Mouse (Mus musculus) midbrain, postnatal 0 days (tissue): ENCODE results near the gene Ndufs5. TPM values are rescaled to one million over a fixed set of nuclear protein-coding genes. Genes with fewer than 3 reads are reported as not detected.

ENCODE experiments used
- ATAC-seq: fragments of 200-750 bp; cut with Nextera tagmentation; 2 replicates; pipeline ENCODE4 v1.8.0; 2017; ENCODE audit warnings: moderate number of reproducible peaks, mild to moderate bottlenecking, moderate TSS enrichment, moderate library complexity; ENCODE audit not compliant: low FRiP score
- DNase-seq: peaks from one replicate; pipeline ENCODE4 v3.0.0-alpha.2; 2015; ENCODE audit warnings: low spot score
- H3K27ac ChIP-seq: fragments of 300-500 bp; sonication (generic); 2 replicates; pipeline ENCODE4 v1.5.1; 2014; ENCODE audit warnings: low read depth, mild to moderate bottlenecking, low read length, mixed read lengths
- H3K27me3 ChIP-seq: fragments of 300-500 bp; sonication (generic); 2 replicates; pipeline ENCODE4 v1.6.1; 2014; ENCODE audit warnings: low read length, control low read depth, mixed read lengths; ENCODE audit not compliant: insufficient read depth
- H3K36me3 ChIP-seq: fragments of 300-500 bp; sonication (generic); 2 replicates; pipeline ENCODE4 v1.6.1; 2014; ENCODE audit warnings: low read length, control low read depth, mixed read lengths; ENCODE audit not compliant: insufficient read depth
- H3K4me1 ChIP-seq: fragments of 300-500 bp; sonication (generic); 2 replicates; pipeline ENCODE4 v1.6.1; 2014; ENCODE audit warnings: mild to moderate bottlenecking, control low read depth, antibody characterized with exemption, low read length, mixed read lengths; ENCODE audit not compliant: insufficient read depth
- H3K4me2 ChIP-seq: fragments of 300-500 bp; sonication (generic); 2 replicates; pipeline ENCODE4 v1.6.1; 2014; ENCODE audit warnings: low read depth, mild to moderate bottlenecking, low read length, mixed read lengths; ENCODE audit not compliant: poor library complexity, severe bottlenecking
- H3K4me3 ChIP-seq: fragments of 300-500 bp; sonication (generic); 2 replicates; pipeline ENCODE4 v1.5.1; 2014; ENCODE audit warnings: low read depth, mild to moderate bottlenecking, low read length, moderate library complexity
- H3K9ac ChIP-seq: fragments of 300-500 bp; sonication (generic); replicated peaks from 2 replicates; pipeline ENCODE4 v1.6.1; 2014; ENCODE audit warnings: mild to moderate bottlenecking, low read length, moderate library complexity, mixed read lengths; ENCODE audit not compliant: poor library complexity, severe bottlenecking
- H3K9me3 ChIP-seq: fragments of 300-500 bp; sonication (generic); 2 replicates; pipeline ENCODE4 v1.6.1; 2016; ENCODE audit warnings: low read length, control low read depth
- CTCF ChIP-seq: IDR thresholded peaks from 2 replicates; pipeline ENCODE4 v1.5.1; 2016; ENCODE audit warnings: antibody characterized with exemption, mild to moderate bottlenecking
- WGBS: fragments of 180-500 bp; shearing (Covaris S2); extraction: QIAGEN DNeasy Blood & Tissue Kit; methylation state at CpG from one replicate; pipeline ENCODE4 v1.1.7; 2014; 5-methylcytosine and 5-hydroxymethylcytosine counted together
- polyA plus RNA-seq: library from polyadenylated mRNA; unstranded; fragments of >200 nt; fragmentation: Nextera tagmentation; extraction: Ambion mirVana; gene quantifications from 2 replicates; pipeline ENCODE4 v1.2.1, GENCODE M21; 2015
- total RNA-seq: library from RNA; depleted of rRNA; stranded (reverse); fragments of >200 nt; gene quantifications from 2 replicates; pipeline ENCODE4 v1.2.3, GENCODE M21; 2014; rRNA removed

Gene Ndufs5
- total and polyA plus RNA-seq, 2 experiments from 2014 or later = 141 to 588 TPM

- Histone ChIP-seq H3K9me3 (no peaks in the 10 kb centered on the region), H3K27ac (peak overlapping the region; percentile 96), H3K4me3 (peak overlapping the region; percentile 64; the same call in 1 of the 2 replicates), H3K4me1 (peaks cover 19% of the 10 kb centered on the region), H3K9ac (peak overlapping the region; percentile 91; the same call in 1 of the 2 replicates), H3K36me3 (peaks cover 5% of the 10 kb centered on the region; the same call in 1 of the 2 replicates), H3K27me3 (no peaks in the 10 kb centered on the region), H3K4me2 (peak overlapping the region; percentile 90)
- no peak for ATAC-seq
- no peak for TF ChIP-seq CTCF
- DNase-seq = no peak
- 28% methylated on average over 11 of the region's 11 CpGs for WGBS
These were observed 52.2 kb downstream of the Ndufs5 start for GRCm38 (mm10) chr4:123665681-123666278.

- WGBS = under 1% methylated on average over 54 of the region's 58 CpGs
- Histone ChIP-seq H3K4me1 (peaks cover 15% of the 10 kb centered on the region), H3K27ac (peak overlapping the region; percentile 96), H3K27me3 (no peaks in the 10 kb centered on the region), H3K4me3 (peak overlapping the region; percentile 64), H3K9me3 (no peaks in the 10 kb centered on the region), H3K9ac (peak overlapping the region; percentile 91), H3K4me2 (peak overlapping the region; percentile 90), H3K36me3 (0 out of 2 replicates have a peak, but pooled peaks cover 3% of the 10 kb centered on the region)
- peak; percentile 9; the same call in 1 of the 2 replicates for ATAC-seq
- no peak for TF ChIP-seq CTCF
- peak; percentile 43 for DNase-seq
These were observed 52.9 kb downstream of the Ndufs5 start for GRCm38 (mm10) chr4:123664951-123665661.

GRCm38 (mm10) chr4:123664021-123664950, 53.7 kb downstream of the Ndufs5 start:
- DNase-seq (peak; percentile 63), ATAC-seq (peak; percentile 45)
- TF ChIP-seq CTCF = no peak
- Histone ChIP-seq H3K36me3 (0 out of 2 replicates have a peak, but pooled peaks cover 3% of the 10 kb centered on the region), H3K27me3 (no peaks in the 10 kb centered on the region), H3K9me3 (no peaks in the 10 kb centered on the region), H3K4me2 (peak overlapping the region; percentile 90), H3K4me3 (peak overlapping the region; percentile 64), H3K27ac (peak overlapping the region; percentile 96), H3K4me1 (peaks cover 15% of the 10 kb centered on the region), H3K9ac (peak overlapping the region; percentile 91)
- under 1% methylated on average over 60 of the region's 125 CpGs for WGBS

GRCm38 (mm10) chr4:123663688-123663965, 54.4 kb downstream of the Ndufs5 start:
- Histone ChIP-seq H3K4me1 (peaks cover 15% of the 10 kb centered on the region), H3K27ac (peak overlapping the region; percentile 96), H3K4me2 (peak overlapping the region; percentile 90), H3K9ac (peak overlapping the region; percentile 91), H3K9me3 (no peaks in the 10 kb centered on the region), H3K36me3 (0 out of 2 replicates have a peak, but pooled peaks cover 3% of the 10 kb centered on the region), H3K4me3 (peak overlapping the region; percentile 64), H3K27me3 (no peaks in the 10 kb centered on the region)
- 4% methylated on average over 12 of the region's 12 CpGs for WGBS
- DNase-seq = peak; percentile 44
- no peak for TF ChIP-seq CTCF
- ATAC-seq = no peak

- ATAC-seq (no peak), DNase-seq (no peak)
- H3K27me3 ChIP-seq = no peaks in the 10 kb centered on the region
- WGBS = 9% methylated on average over 15 of the region's 15 CpGs
- H3K36me3 ChIP-seq = 0 out of 2 replicates have a peak, but pooled peaks cover 3% of the 10 kb centered on the region
- H3K4me2 ChIP-seq = peak overlapping the region; percentile 90
- peak overlapping the region; percentile 91 for H3K9ac ChIP-seq
- no peak for TF ChIP-seq CTCF
- H3K4me1 ChIP-seq = peaks cover 15% of the 10 kb centered on the region
- peak overlapping the region; percentile 64 for H3K4me3 ChIP-seq
- H3K27ac ChIP-seq = peak overlapping the region; percentile 96
- H3K9me3 ChIP-seq = no peaks in the 10 kb centered on the region
These were observed 54.9 kb downstream of the Ndufs5 start for GRCm38 (mm10) chr4:123662914-123663687.

Other genes starting within 250 kb of the Ndufs5 start
- 338 and 390 TPM in 2 replicates for gene Macf1, start 33.8 kb downstream of the Ndufs5 start, total RNA-seq
- 59.7 and 73.3 TPM in 2 replicates for gene Macf1, start 33.8 kb downstream of the Ndufs5 start, polyA plus RNA-seq
- 60.5 and 72.6 TPM in 2 replicates for gene Akirin1, start 32.1 kb upstream of the Ndufs5 start, total RNA-seq
- 80.2 and 91.5 TPM in 2 replicates for gene Akirin1, start 32.1 kb upstream of the Ndufs5 start, polyA plus RNA-seq
- gene Rhbdl2, start 69.7 kb upstream of the Ndufs5 start, total RNA-seq = 1.2 and 2.2 TPM in 2 replicates
- 1.4 and 1.5 TPM in 2 replicates for gene Rhbdl2, start 69.7 kb upstream of the Ndufs5 start, polyA plus RNA-seq
- gene 4933427I04Rik, start 141.5 kb upstream of the Ndufs5 start, total RNA-seq = not detected in 2 replicates
- 0.06 TPM in 1 of 2 replicates, not detected in the other for gene 4933427I04Rik, start 141.5 kb upstream of the Ndufs5 start, polyA plus RNA-seq
- gene Mycbp, start 186.6 kb upstream of the Ndufs5 start, total RNA-seq = 6.7 and 6.8 TPM in 2 replicates
- gene Mycbp, start 186.6 kb upstream of the Ndufs5 start, polyA plus RNA-seq = 34.9 and 46.6 TPM in 2 replicates
- 38.1 and 55.7 TPM in 2 replicates for gene Rragc, start 199.2 kb upstream of the Ndufs5 start, total RNA-seq
- 39.3 and 41.9 TPM in 2 replicates for gene Rragc, start 199.2 kb upstream of the Ndufs5 start, polyA plus RNA-seq
- not detected in 2 replicates for gene 4930535I16Rik, start 199.8 kb upstream of the Ndufs5 start, total RNA-seq
- gene 4930535I16Rik, start 199.8 kb upstream of the Ndufs5 start, polyA plus RNA-seq = not detected in 2 replicates